Mouse (Mus musculus): Measurements from ENCODE around the gene Hoxa3. TPM values are rescaled to one million over a fixed set of nuclear protein-coding genes. Genes with fewer than 3 reads are reported as not detected.

The Hoxa3 gene
- total RNA-seq, 2 experiments from 2014 or later: not detected

- DNase-seq: no peak
Measured at GRCm38 (mm10) chr6:52152226-52153193, 60.6 kb downstream of the Hoxa3 start.

- no peak for DNase-seq
Measured at GRCm38 (mm10) chr6:52151571-52151970, 61.6 kb downstream of the Hoxa3 start.

GRCm38 (mm10) chr6:52150401-52150966 is 62.7 kb downstream of the Hoxa3 start:
- DNase-seq: no peak

- no peak for DNase-seq
Measured at GRCm38 (mm10) chr6:52139115-52139514, 74.0 kb downstream of the Hoxa3 start.

GRCm38 (mm10) chr6:52138576-52138975 is 74.6 kb downstream of the Hoxa3 start:
- no peak for DNase-seq

GRCm38 (mm10) chr6:52137841-52138535 is 75.1 kb downstream of the Hoxa3 start:
- no peak for DNase-seq

- DNase-seq: no peak
Measured at GRCm38 (mm10) chr6:52123673-52124072, 89.5 kb downstream of the Hoxa3 start.

- DNase-seq: no peak
Measured at GRCm38 (mm10) chr6:52121173-52121572, 92.0 kb downstream of the Hoxa3 start.

Small RNA genes lying within 50 kb of the gene (microRNA-seq; reads per million reads assigned to microRNA genes)
- 12.9 to 15.8 reads per million in 2 experiments for gene Mir196b

Other genes starting within 250 kb of the Hoxa3 start
- 10 to 100 TPM; 16.7 to 16.9 TPM for gene Skap2, start 200.8 kb downstream of the Hoxa3 start, total RNA-seq (2021)
- not detected for gene Hoxa1, start 55.0 kb downstream of the Hoxa3 start, total RNA-seq (2021)
- not detected for gene Hoxa2, start 48.5 kb downstream of the Hoxa3 start, total RNA-seq (2021)
- not detected for gene 5730596B20Rik, start 35.8 kb downstream of the Hoxa3 start, total RNA-seq (2021)
- gene Hoxa4, start 21.6 kb downstream of the Hoxa3 start, total RNA-seq (2021): not detected
- not detected for gene Hoxa5, start 8.7 kb downstream of the Hoxa3 start, total RNA-seq (2021)
- gene Hoxa6, start 4.6 kb downstream of the Hoxa3 start, total RNA-seq (2021): not detected
- gene Gm28308, start within 50 bp of the Hoxa3 start, total RNA-seq (2021): not detected
- not detected for gene Hoxa7, start 8.5 kb upstream of the Hoxa3 start, total RNA-seq (2021)
- gene Hoxa9, start 17.8 kb upstream of the Hoxa3 start, total RNA-seq (2021): not detected
- not detected for gene Hoxa10, start 27.5 kb upstream of the Hoxa3 start, total RNA-seq (2021)
- not detected for gene Hoxa11, start 32.5 kb upstream of the Hoxa3 start, total RNA-seq (2021)
- gene Hoxa13, start 47.5 kb upstream of the Hoxa3 start, total RNA-seq (2021): not detected
- gene Evx1, start 100.2 kb upstream of the Hoxa3 start, total RNA-seq (2021): not detected

All from layer of hippocampus, postnatal 36 days (tissue).